Mouse (Mus musculus) T-helper 17 cell (primary cell): ENCODE results near the gene Syvn1.
"Not testable (repeated sequence)": the region's sequence is repeated elsewhere in the genome, so short reads cannot be mapped to it uniquely, and the experiment has no call there.

ENCODE experiments used
- in situ Hi-C, 2 experiments: fragments of 300-600 bp; cut with MboI, MseI; formaldehyde crosslinking; loops; 1 replicate in 1 of 2; 2 replicates in 1 of 2; pipeline ENCODE4 v1.15.1; 2025; ENCODE audit warnings: high pct_unique_total_duplicates in 2 of 2

Syvn1 gene

GRCm38 (mm10) chr19:6038326-6038725, 8.1 kb upstream of the Syvn1 start:
- in situ Hi-C loops: loop anchor here in 1 of 2 experiments (5.0 to 10.0 kb wide), 2 partner anchors 71 to 796 kb away; no protein-coding TSS in a partner anchor

- in situ Hi-C loops: no loop called here
Observed at GRCm38 (mm10) chr19:6040002-6040401, 6.4 kb upstream of the Syvn1 start.

GRCm38 (mm10) chr19:6042293-6042692, 4.1 kb upstream of the Syvn1 start:
- in situ Hi-C loops: no loop called here

- in situ Hi-C loops: not testable (repeated sequence)
Observed at GRCm38 (mm10) chr19:6044102-6044501, 2.3 kb upstream of the Syvn1 start.

GRCm38 (mm10) chr19:6045366-6046293, 746 bp upstream of the Syvn1 start:
- in situ Hi-C loops: no loop called here

- in situ Hi-C loops: no loop called here
Observed at GRCm38 (mm10) chr19:6047154-6047898, 950 bp downstream of the Syvn1 start.

- in situ Hi-C loops: no loop called here
Observed at GRCm38 (mm10) chr19:6047899-6048166, 1.5 kb downstream of the Syvn1 start.

GRCm38 (mm10) chr19:6048681-6049410, 2.5 kb downstream of the Syvn1 start:
- in situ Hi-C loops: no loop called here

- in situ Hi-C loops: no loop called here
Observed at GRCm38 (mm10) chr19:6052516-6052915, 6.1 kb downstream of the Syvn1 start.

GRCm38 (mm10) chr19:6054296-6054695, 7.9 kb downstream of the Syvn1 start:
- in situ Hi-C loops: no loop called here

- in situ Hi-C loops: no loop called here
Observed at GRCm38 (mm10) chr19:6056696-6057095, 10.3 kb downstream of the Syvn1 start.

- in situ Hi-C loops: no loop called here
Observed at GRCm38 (mm10) chr19:6057313-6058096, 11.1 kb downstream of the Syvn1 start, which contains the start of the genes Mrpl49 and Fau. TSS of gene Mrpl49 (minus strand) at chr19:6057785. TSS of gene Fau (plus strand) at chr19:6057844.

- in situ Hi-C loops: no loop called here
Observed at GRCm38 (mm10) chr19:6058513-6058912, 12.1 kb downstream of the Syvn1 start.

GRCm38 (mm10) chr19:6058966-6059365, 12.6 kb downstream of the Syvn1 start:
- in situ Hi-C loops: no loop called here

GRCm38 (mm10) chr19:6061021-6061533, 14.7 kb downstream of the Syvn1 start, which contains the start of gene Znhit2:
TSS of gene Znhit2 (plus strand) at chr19:6061192.
- in situ Hi-C loops: no loop called here

- in situ Hi-C loops: no loop called here
Observed at GRCm38 (mm10) chr19:6061641-6062302, 15.4 kb downstream of the Syvn1 start.

- in situ Hi-C loops: no loop called here
Observed at GRCm38 (mm10) chr19:6062418-6062817, 16.0 kb downstream of the Syvn1 start.

- in situ Hi-C loops: no loop called here
Observed at GRCm38 (mm10) chr19:6063081-6063480, 16.7 kb downstream of the Syvn1 start.

GRCm38 (mm10) chr19:6066571-6066970, 20.2 kb downstream of the Syvn1 start:
- in situ Hi-C loops: no loop called here

- in situ Hi-C loops: no loop called here
Observed at GRCm38 (mm10) chr19:6067011-6067723, 20.8 kb downstream of the Syvn1 start.
